Mouse (Mus musculus): ENCODE results near the gene Man1b1.

GRCm38 (mm10) chr2:25291184-25292053 is 40.7 kb upstream of the Man1b1 start:
- TF ChIP-seq EP300 (optimal IDR thresholded peaks at IDR 0.05) (no peak), CTCF (IDR thresholded peaks at IDR 0.05; ENCODE audit: low read depth) (peak; percentile 27; the same call in 1 of the 2 replicates)
